Mouse (Mus musculus): Measurements from ENCODE around the gene Dnajc17. TPM values are rescaled to one million over a fixed set of nuclear protein-coding genes. Genes with fewer than 3 reads are reported as not detected.

Dnajc17 gene
- polyA plus RNA-seq, 1 experiment = 23.7 TPM

- Histone ChIP-seq H3K27ac (ENCODE audit: insufficient read depth, low read length) (no peak overlapping the region), H3K4me3 (replicated peaks; ENCODE audit: insufficient read depth, low read depth, low read length) (no peak overlapping the region), H3K27me3 (ENCODE audit: control insufficient read depth, insufficient read depth, low read length) (peaks cover 2% of the 10 kb centered on the region; the same call in 1 of the 2 replicates), H3K4me1 (ENCODE audit: control insufficient read depth, insufficient read depth, low read length) (no peaks in the 10 kb centered on the region)
- no peak for TF ChIP-seq POLR2A (IDR thresholded peaks at IDR 0.05; ENCODE audit: borderline replicate concordance, insufficient read depth, low read length)
- TF ChIP-seq CTCF (IDR thresholded peaks at IDR 0.05; ENCODE audit: borderline replicate concordance, insufficient read depth, low read depth, low read length) = no peak
- 78% methylated on average over 9 of the region's 9 CpGs for WGBS
- no peak for DNase-seq
Measured at GRCm38 (mm10) chr2:119242548-119242947, 34.0 kb upstream of the Dnajc17 start.

- H3K4me3 ChIP-seq (replicated peaks; ENCODE audit: insufficient read depth, low read depth, low read length) = no peak overlapping the region
- H3K27me3 ChIP-seq (ENCODE audit: control insufficient read depth, insufficient read depth, low read length) = peaks cover 5% of the 10 kb centered on the region; the same call in 1 of the 2 replicates
- H3K27ac ChIP-seq (ENCODE audit: insufficient read depth, low read length) = no peak overlapping the region
- WGBS = 89% methylated on average over 4 of the region's 4 CpGs
- TF ChIP-seq POLR2A (IDR thresholded peaks at IDR 0.05; ENCODE audit: borderline replicate concordance, insufficient read depth, low read length) (no peak), CTCF (IDR thresholded peaks at IDR 0.05; ENCODE audit: borderline replicate concordance, insufficient read depth, low read depth, low read length) (no peak)
- H3K4me1 ChIP-seq (ENCODE audit: control insufficient read depth, insufficient read depth, low read length) = no peaks in the 10 kb centered on the region
- no peak for DNase-seq
Measured at GRCm38 (mm10) chr2:119240819-119241186, 32.2 kb upstream of the Dnajc17 start.

GRCm38 (mm10) chr2:119240075-119240818 lies 31.7 kb upstream of the Dnajc17 start:
- no peak for TF ChIP-seq CTCF (IDR thresholded peaks at IDR 0.05; ENCODE audit: borderline replicate concordance, insufficient read depth, low read depth, low read length)
- no peak for TF ChIP-seq POLR2A (IDR thresholded peaks at IDR 0.05; ENCODE audit: borderline replicate concordance, insufficient read depth, low read length)
- DNase-seq = no peak

GRCm38 (mm10) chr2:119238671-119239070 lies 30.1 kb upstream of the Dnajc17 start:
- peaks cover 5% of the 10 kb centered on the region; the same call in 1 of the 2 replicates for H3K27me3 ChIP-seq (ENCODE audit: control insufficient read depth, insufficient read depth, low read length)
- H3K4me1 ChIP-seq (ENCODE audit: control insufficient read depth, insufficient read depth, low read length) = no peaks in the 10 kb centered on the region
- H3K27ac ChIP-seq (ENCODE audit: insufficient read depth, low read length) = no peak overlapping the region
- H3K4me3 ChIP-seq (replicated peaks; ENCODE audit: insufficient read depth, low read depth, low read length) = no peak overlapping the region
- TF ChIP-seq POLR2A (IDR thresholded peaks at IDR 0.05; ENCODE audit: borderline replicate concordance, insufficient read depth, low read length) = no peak
- no peak for TF ChIP-seq CTCF (IDR thresholded peaks at IDR 0.05; ENCODE audit: borderline replicate concordance, insufficient read depth, low read depth, low read length)
- DNase-seq = no peak
- 90% methylated on average over 2 of the region's 2 CpGs for WGBS

More at GRCm38 (mm10) chr2:119240075-119240818, 31.7 kb upstream of the Dnajc17 start:
- Histone ChIP-seq H3K4me1 (ENCODE audit: control insufficient read depth, insufficient read depth, low read length) (no peaks in the 10 kb centered on the region), H3K27me3 (ENCODE audit: control insufficient read depth, insufficient read depth, low read length) (peaks cover 5% of the 10 kb centered on the region; the same call in 1 of the 2 replicates), H3K27ac (ENCODE audit: insufficient read depth, low read length) (no peak overlapping the region), H3K4me3 (replicated peaks; ENCODE audit: insufficient read depth, low read depth, low read length) (no peak overlapping the region)
- 72% methylated on average over 4 of the region's 4 CpGs for WGBS

- Histone ChIP-seq H3K4me1 (ENCODE audit: control insufficient read depth, insufficient read depth, low read length) (no peaks in the 10 kb centered on the region), H3K27ac (ENCODE audit: insufficient read depth, low read length) (no peak overlapping the region), H3K27me3 (ENCODE audit: control insufficient read depth, insufficient read depth, low read length) (peaks cover 5% of the 10 kb centered on the region; the same call in 1 of the 2 replicates), H3K4me3 (replicated peaks; ENCODE audit: insufficient read depth, low read depth, low read length) (no peak overlapping the region)
- TF ChIP-seq POLR2A (IDR thresholded peaks at IDR 0.05; ENCODE audit: borderline replicate concordance, insufficient read depth, low read length) = no peak
- no peak for TF ChIP-seq CTCF (IDR thresholded peaks at IDR 0.05; ENCODE audit: borderline replicate concordance, insufficient read depth, low read depth, low read length)
- 5% methylated on average over 31 of the region's 31 CpGs for WGBS
- no peak for DNase-seq
Measured at GRCm38 (mm10) chr2:119237871-119238220, 29.3 kb upstream of the Dnajc17 start.

- WGBS = under 1% methylated on average over 71 of the region's 73 CpGs
- TF ChIP-seq CTCF (IDR thresholded peaks at IDR 0.05; ENCODE audit: borderline replicate concordance, insufficient read depth, low read depth, low read length) (no peak), POLR2A (IDR thresholded peaks at IDR 0.05; ENCODE audit: borderline replicate concordance, insufficient read depth, low read length) (no peak)
- no peak within 1 kb of the TSS for H3K4me3 ChIP-seq (replicated peaks; ENCODE audit: insufficient read depth, low read depth, low read length)
- no peak within 1 kb of the TSS for H3K27ac ChIP-seq (ENCODE audit: insufficient read depth, low read length)
- no peaks in the 10 kb centered on the region for H3K4me1 ChIP-seq (ENCODE audit: control insufficient read depth, insufficient read depth, low read length)
- DNase-seq = no peak
- peaks cover 5% of the 10 kb centered on the region; the same call in 1 of the 2 replicates for H3K27me3 ChIP-seq (ENCODE audit: control insufficient read depth, insufficient read depth, low read length)
Measured at GRCm38 (mm10) chr2:119237210-119237870, 28.7 kb upstream of the Dnajc17 start, which contains the start of gene Spint1. Gene Spint1 (plus strand): TSS chr2:119237362.

- Histone ChIP-seq H3K4me3 (replicated peaks; ENCODE audit: insufficient read depth, low read depth, low read length) (no peak overlapping the region), H3K27me3 (ENCODE audit: control insufficient read depth, insufficient read depth, low read length) (peaks cover 5% of the 10 kb centered on the region; the same call in 1 of the 2 replicates), H3K4me1 (ENCODE audit: control insufficient read depth, insufficient read depth, low read length) (no peaks in the 10 kb centered on the region), H3K27ac (ENCODE audit: insufficient read depth, low read length) (no peak overlapping the region)
- DNase-seq = no peak
- TF ChIP-seq CTCF (IDR thresholded peaks at IDR 0.05; ENCODE audit: borderline replicate concordance, insufficient read depth, low read depth, low read length) = no peak
- WGBS = 15% methylated on average over 25 of the region's 25 CpGs
Measured at GRCm38 (mm10) chr2:119236682-119237209, 28.2 kb upstream of the Dnajc17 start.

All from cerebellum, adult 2 months (tissue).